Mouse (Mus musculus): ENCODE results near the gene Suv39h2. TPM values are rescaled to one million over a fixed set of nuclear protein-coding genes. Genes with fewer than 3 reads are reported as not detected.

Suv39h2 gene
- polyA plus RNA-seq (2012; fragmentation: generic; extraction: Trizol): 1 to 10 TPM in 1 of 2 experiments, under 1 TPM in 1; 0.41 to 1.1 TPM

DNA sequence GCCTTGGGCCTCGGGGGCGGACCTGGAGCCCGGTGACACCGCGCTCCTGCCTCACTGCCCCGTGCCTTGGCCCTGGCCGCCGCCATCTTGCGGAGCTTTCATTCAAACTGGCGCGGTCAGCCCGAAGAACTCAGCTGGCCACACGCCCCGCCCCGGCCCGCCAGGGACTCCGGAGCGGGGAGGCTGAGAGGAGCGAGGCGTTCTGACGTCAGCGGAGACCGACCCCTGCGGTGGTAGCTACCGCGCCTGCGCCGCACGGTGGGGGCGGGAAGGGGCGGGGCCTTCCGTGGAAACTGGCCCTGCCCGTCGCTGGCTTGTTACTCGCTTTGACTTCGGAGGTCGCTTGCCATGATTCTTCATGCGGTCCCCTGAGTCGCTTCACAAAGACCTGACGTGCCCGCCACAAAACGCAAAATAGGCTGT lies at the start of gene Suv39h2:
Suv39h2 (minus strand) TSS at position 171 of the 423 bp plus-strand sequence.

DNA sequence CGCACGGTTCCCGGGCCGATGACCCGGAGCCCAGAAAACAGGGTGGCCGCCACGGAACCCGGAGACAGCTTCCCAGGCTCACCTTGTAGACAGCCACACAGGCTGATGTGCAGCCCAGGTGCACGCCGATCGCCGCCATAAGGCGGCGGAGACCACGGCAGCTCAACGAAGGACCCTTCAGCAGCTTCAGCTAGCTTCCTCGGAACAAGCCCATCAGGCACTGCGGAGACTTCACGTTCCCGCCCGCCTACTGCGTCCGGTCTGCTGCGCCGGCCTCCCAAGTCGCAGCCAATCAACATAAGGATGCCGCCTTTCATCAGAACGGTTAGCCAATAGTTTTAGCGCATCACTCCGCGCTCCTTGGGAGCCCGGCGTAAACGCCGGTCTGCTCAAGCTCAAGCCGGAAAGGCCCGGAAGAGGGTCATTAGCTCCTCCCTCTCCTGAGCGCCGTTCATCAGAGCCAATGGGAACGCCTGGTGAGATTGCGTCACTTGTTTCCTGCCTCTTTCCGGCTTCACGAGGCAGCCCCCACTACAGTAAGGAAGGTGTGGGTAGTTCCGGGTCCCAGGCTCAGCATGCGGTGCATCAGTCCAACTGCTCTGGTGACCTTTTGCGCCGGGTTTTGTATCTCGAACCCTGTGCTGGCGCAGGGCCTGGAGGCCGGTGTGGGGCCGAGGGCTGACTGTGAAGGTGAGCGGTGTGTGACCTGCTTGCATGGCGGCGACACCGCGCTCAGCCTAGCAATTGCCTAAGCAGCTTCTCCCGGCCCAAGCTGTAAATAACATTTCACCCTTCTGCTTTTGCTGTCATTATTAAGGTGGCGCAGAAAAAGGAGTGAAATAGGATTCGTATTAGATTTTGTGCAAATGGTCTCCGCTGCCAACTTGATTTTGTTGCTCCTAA lies 38.0 kb upstream of the Suv39h2 start, which contains the start of the genes Gm45902, Hspa14 and Cdnf:
Gm45902 (minus strand) TSS at position 239 of the 903 bp plus-strand sequence.
Hspa14 (minus strand) TSS at position 263 of the 903 bp plus-strand sequence.
Cdnf (plus strand) TSS at position 479 of the 903 bp plus-strand sequence.

DNA sequence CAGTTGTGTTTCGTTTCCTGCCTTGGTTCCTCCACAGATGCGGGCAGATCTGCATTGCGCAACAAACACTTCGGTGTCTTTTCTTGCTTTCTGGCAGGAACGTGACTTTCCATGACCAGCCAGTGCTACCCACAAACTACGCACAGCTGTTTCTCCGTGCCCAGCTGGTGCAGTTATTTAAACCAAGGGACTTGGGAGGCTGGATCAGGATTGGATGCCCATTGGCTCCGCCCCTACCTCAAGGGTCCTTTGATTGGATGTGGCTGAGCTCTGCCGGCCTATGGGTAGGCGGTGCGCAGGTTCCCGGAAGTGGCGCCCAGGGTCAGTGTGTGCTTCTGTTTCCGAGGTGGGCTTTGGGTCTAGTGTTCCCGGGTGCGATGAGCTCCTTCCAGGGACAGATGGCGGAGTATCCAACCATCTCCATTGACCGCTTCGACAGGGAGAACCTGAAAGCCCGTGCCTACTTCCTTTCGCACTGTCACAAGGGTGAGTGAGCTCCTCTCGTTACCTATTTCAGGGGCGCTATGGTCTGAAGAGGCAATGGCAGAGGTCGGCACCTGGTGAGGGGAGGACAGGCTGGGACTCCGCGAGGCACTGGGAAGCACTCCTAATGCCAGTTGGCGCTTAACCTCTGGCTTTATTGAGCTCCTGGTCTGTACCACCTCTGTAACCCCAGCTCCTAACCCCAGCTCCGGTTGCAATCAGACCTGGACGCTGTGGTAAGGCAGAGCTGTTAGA lies 50.8 kb downstream of the Suv39h2 start, which contains the start of gene Dclre1c:
Dclre1c (plus strand) TSS at position 291 of the 738 bp plus-strand sequence.

DNA sequence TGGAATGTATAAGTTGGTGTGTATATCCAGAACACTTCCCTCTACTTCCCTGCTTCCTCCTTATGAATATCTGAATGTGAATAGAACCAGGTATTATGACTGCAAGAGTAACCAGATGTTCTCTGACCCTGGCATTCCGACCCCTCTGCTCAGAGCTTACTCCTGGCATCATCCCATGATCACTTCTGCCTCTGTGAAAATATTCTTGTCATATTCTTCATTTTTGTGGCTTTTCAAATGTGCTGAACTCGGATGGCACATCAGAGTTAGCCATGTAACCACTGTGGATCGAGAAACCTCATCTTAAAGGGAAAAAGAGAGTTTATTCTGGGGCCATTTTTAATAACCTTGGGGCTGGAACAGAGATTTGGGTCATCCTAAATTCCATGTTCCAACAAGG lies 52.3 kb downstream of the Suv39h2 start, which contains the start of gene Meig1:
Meig1 (minus strand) TSS at position 101 of the 400 bp plus-strand sequence.

Other genes starting within 250 kb of the Suv39h2 start
- 1 to 10 TPM; 8.5 to 8.9 TPM for gene Nmt2, start 190.8 kb downstream of the Suv39h2 start, polyA plus RNA-seq (2012; fragmentation: generic; extraction: Trizol)
- 1 to 10 TPM; 1.1 to 6.5 TPM for gene Rpp38, start 142.4 kb downstream of the Suv39h2 start, polyA plus RNA-seq (2012; fragmentation: generic; extraction: Trizol)
- gene Acbd7, start 138.9 kb downstream of the Suv39h2 start, polyA plus RNA-seq (2012; fragmentation: generic; extraction: Trizol): under 1 TPM in 1 of 2 experiments, not detected in 1; 0.18 TPM
- not detected for gene Olah, start 77.8 kb downstream of the Suv39h2 start, polyA plus RNA-seq (2012; fragmentation: generic; extraction: Trizol)
- gene Meig1, start 52.4 kb downstream of the Suv39h2 start, polyA plus RNA-seq (2012; fragmentation: generic; extraction: Trizol): under 1 TPM in 1 of 2 experiments, not detected in 1; 0.06 TPM
- under 1 TPM; 0.08 to 0.79 TPM for gene Dclre1c, start 50.9 kb downstream of the Suv39h2 start, polyA plus RNA-seq (2012; fragmentation: generic; extraction: Trizol)
- gene Gm45902, start 37.8 kb upstream of the Suv39h2 start, polyA plus RNA-seq (2012; fragmentation: generic; extraction: Trizol): under 1 TPM; 0.21 to 0.91 TPM
- gene Hspa14, start 37.8 kb upstream of the Suv39h2 start, polyA plus RNA-seq (2012; fragmentation: generic; extraction: Trizol): 10 to 100 TPM in 1 of 2 experiments, 1 to 10 TPM in 1; 6.0 to 24.3 TPM
- gene Cdnf, start 38.0 kb upstream of the Suv39h2 start, polyA plus RNA-seq (2012; fragmentation: generic; extraction: Trizol): under 1 TPM; 0.12 to 0.90 TPM
- 10 to 100 TPM in 1 of 2 experiments, 1 to 10 TPM in 1; 2.1 to 20.7 TPM for gene Fam107b, start 95.5 kb upstream of the Suv39h2 start, polyA plus RNA-seq (2012; fragmentation: generic; extraction: Trizol)